Mouse (Mus musculus) spleen, adult 12 weeks (tissue): ENCODE measurements around the gene Atg9b.
A peak's percentile ranks its signal among the peaks of the same experiment; 100 is the strongest.

ENCODE experiments used
- DNase-seq: peaks from one replicate; pipeline ENCODE4 v3.0.0; 2022; ENCODE audit warnings: low spot score

Atg9b gene

GRCm38 (mm10) chr5:24391864-24392263, at the start of gene Atg9b:
Gene Atg9b (minus strand): TSS chr5:24392143.
- no peak for DNase-seq

- no peak for DNase-seq
These were observed 49.2 kb upstream of the Atg9b start for GRCm38 (mm10) chr5:24441187-24441586.

GRCm38 (mm10) chr5:24433993-24434392, 42.0 kb upstream of the Atg9b start:
- DNase-seq: no peak

- no peak for DNase-seq
These were observed 36.7 kb upstream of the Atg9b start for GRCm38 (mm10) chr5:24428596-24428995.

- DNase-seq: no peak
These were observed 36.0 kb upstream of the Atg9b start for GRCm38 (mm10) chr5:24427981-24428402.

- DNase-seq: no peak
These were observed 35.3 kb upstream of the Atg9b start for GRCm38 (mm10) chr5:24427285-24427633.

- DNase-seq: no peak
These were observed 34.8 kb upstream of the Atg9b start for GRCm38 (mm10) chr5:24426556-24427284.

- DNase-seq: no peak
These were observed 34.1 kb upstream of the Atg9b start for GRCm38 (mm10) chr5:24426037-24426432.

- DNase-seq: no peak
These were observed 33.6 kb upstream of the Atg9b start for GRCm38 (mm10) chr5:24425421-24426036.

GRCm38 (mm10) chr5:24424861-24425411, 33.0 kb upstream of the Atg9b start:
- peak; percentile 78 for DNase-seq

- DNase-seq: no peak
These were observed 32.2 kb upstream of the Atg9b start for GRCm38 (mm10) chr5:24424004-24424781.

- DNase-seq: peak; percentile 91
These were observed 31.4 kb upstream of the Atg9b start, which contains the start of the genes Cdk5 and Slc4a2 for GRCm38 (mm10) chr5:24423129-24424003. Gene Cdk5 (minus strand): TSS chr5:24423530. Gene Slc4a2 (plus strand): TSS chr5:24423837.

- no peak for DNase-seq
These were observed 28.4 kb upstream of the Atg9b start for GRCm38 (mm10) chr5:24420381-24420780.

- DNase-seq: no peak
These were observed 25.6 kb upstream of the Atg9b start for GRCm38 (mm10) chr5:24417587-24417986.

- DNase-seq: peak; percentile 49
These were observed 24.3 kb upstream of the Atg9b start for GRCm38 (mm10) chr5:24416222-24416736.

GRCm38 (mm10) chr5:24413938-24414337, 22.0 kb upstream of the Atg9b start:
- no peak for DNase-seq

GRCm38 (mm10) chr5:24413042-24413693, 21.2 kb upstream of the Atg9b start, which contains the start of gene Asic3:
Gene Asic3 (plus strand): TSS chr5:24413392.
- no peak for DNase-seq

GRCm38 (mm10) chr5:24412063-24412462, 20.1 kb upstream of the Atg9b start:
- DNase-seq: no peak

GRCm38 (mm10) chr5:24409466-24409865, 17.5 kb upstream of the Atg9b start:
- DNase-seq: no peak

GRCm38 (mm10) chr5:24408651-24409050, 16.7 kb upstream of the Atg9b start:
- no peak for DNase-seq
